Mouse (Mus musculus) CD4-positive, CD25-positive, alpha-beta regulatory T cell (primary cell): Measurements from ENCODE around the gene Pik3ca. TPM values are rescaled to one million over a fixed set of nuclear protein-coding genes. Genes with fewer than 3 reads are reported as not detected.

Experiments
- polyA plus RNA-seq: library from polyadenylated mRNA; unstranded; fragments of 100-300 nt; shearing (Covaris generic); gene quantifications from one replicate; pipeline ENCODE4 v1.2.1, GENCODE M21; 2017

The Pik3ca gene
- 37.1 TPM for polyA plus RNA-seq

GRCm38 (mm10) chr3:32397461-32398174 lies at the start of gene Pik3ca:
Gene Pik3ca (plus strand): TSS chr3:32397671.

DNA sequence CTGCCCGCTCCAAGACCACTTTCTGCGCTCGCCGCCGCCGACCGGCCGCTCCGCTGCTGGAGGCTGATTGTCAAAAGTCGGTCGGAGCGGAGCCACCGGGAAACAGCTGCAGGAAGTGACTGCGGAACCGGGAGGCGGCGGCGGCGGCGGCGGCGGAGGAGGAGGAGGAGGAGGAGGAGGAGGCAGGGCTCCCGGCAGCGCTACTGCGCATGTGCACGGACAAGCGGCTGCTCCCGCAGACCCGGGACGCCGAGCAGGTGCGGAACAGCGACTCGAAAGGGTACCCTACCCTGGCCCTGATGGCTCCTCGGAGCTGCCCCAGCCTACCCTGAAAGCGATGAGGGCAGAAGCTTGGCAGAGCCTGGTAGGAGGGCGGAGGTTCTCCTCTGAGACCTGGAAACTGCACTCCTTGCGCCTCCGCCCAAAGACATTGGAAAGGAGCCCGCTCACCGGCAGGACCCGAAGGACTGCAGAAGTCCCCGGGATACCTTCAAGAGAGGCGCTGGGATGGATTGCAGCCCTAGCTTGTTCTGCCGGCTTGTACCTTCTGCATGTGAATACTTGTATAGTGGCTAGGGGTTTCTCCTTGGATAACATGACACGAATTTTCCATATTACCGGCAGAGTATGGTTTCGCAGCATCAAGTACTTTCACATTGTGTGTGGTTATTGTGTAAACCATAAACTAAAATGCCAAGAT lies 31.8 kb upstream of the Pik3ca start, which contains the start of gene Zmat3:
Gene Zmat3, minus strand, starts transcription at position 469 of the 700 bp plus-strand sequence.

GRCm38 (mm10) chr3:32492097-32493090 lies 94.9 kb downstream of the Pik3ca start, which contains the start of gene Kcnmb3:
Gene Kcnmb3 (minus strand): TSS chr3:32492231.

GRCm38 (mm10) chr3:32509496-32510374 lies 112.3 kb downstream of the Pik3ca start, which contains the start of gene Zfp639:
Gene Zfp639 (plus strand): TSS chr3:32510259.

Other genes with a start within 250 kb of the Pik3ca start
- gene Zmat3, start 31.7 kb upstream of the Pik3ca start, polyA plus RNA-seq: 3.9 TPM
- not detected for gene Kcnmb3, start 94.6 kb downstream of the Pik3ca start, polyA plus RNA-seq
- gene Zfp639, start 112.6 kb downstream of the Pik3ca start, polyA plus RNA-seq: 57.0 TPM
- gene Mfn1, start 131.8 kb downstream of the Pik3ca start, polyA plus RNA-seq: 19.9 TPM
- 15.9 TPM for gene Gnb4, start 218.9 kb downstream of the Pik3ca start, polyA plus RNA-seq